Mouse (Mus musculus): Measurements from ENCODE around the gene Phlpp1.

Phlpp1 gene

GRCm38 (mm10) chr1:106171241-106172220 is at the start of gene Phlpp1:
Gene Phlpp1 (plus strand): TSS chr1:106171752.
- peak; percentile 100 for DNase-seq

GRCm38 (mm10) chr1:106126601-106127000 is 45.0 kb upstream of the Phlpp1 start:
- DNase-seq = no peak

GRCm38 (mm10) chr1:106131697-106132349 is 39.7 kb upstream of the Phlpp1 start:
- no peak for DNase-seq

- no peak for DNase-seq
Observed at GRCm38 (mm10) chr1:106132350-106132700, 39.2 kb upstream of the Phlpp1 start.

GRCm38 (mm10) chr1:106138691-106139090 is 32.9 kb upstream of the Phlpp1 start:
- no peak for DNase-seq

GRCm38 (mm10) chr1:106139137-106139536 is 32.4 kb upstream of the Phlpp1 start:
- no peak for DNase-seq

GRCm38 (mm10) chr1:106142010-106142409 is 29.5 kb upstream of the Phlpp1 start:
- DNase-seq = no peak

- no peak for DNase-seq
Observed at GRCm38 (mm10) chr1:106144534-106144933, 27.0 kb upstream of the Phlpp1 start.

GRCm38 (mm10) chr1:106145055-106145454 is 26.5 kb upstream of the Phlpp1 start:
- DNase-seq = no peak

GRCm38 (mm10) chr1:106145565-106146190 is 25.9 kb upstream of the Phlpp1 start:
- no peak for DNase-seq

- DNase-seq = no peak
Observed at GRCm38 (mm10) chr1:106148386-106149380, 22.9 kb upstream of the Phlpp1 start.

GRCm38 (mm10) chr1:106151846-106152245 is 19.7 kb upstream of the Phlpp1 start:
- peak in 1 of 2 experiments; percentile 52 for DNase-seq

GRCm38 (mm10) chr1:106152742-106153141 is 18.8 kb upstream of the Phlpp1 start:
- no peak for DNase-seq

- no peak for DNase-seq
Observed at GRCm38 (mm10) chr1:106154590-106154989, 17.0 kb upstream of the Phlpp1 start.

- peak in 1 of 2 experiments; percentile 32 for DNase-seq
Observed at GRCm38 (mm10) chr1:106155087-106155567, 16.4 kb upstream of the Phlpp1 start.

- no peak for DNase-seq
Observed at GRCm38 (mm10) chr1:106155702-106156101, 15.8 kb upstream of the Phlpp1 start.

GRCm38 (mm10) chr1:106157961-106158515 is 13.5 kb upstream of the Phlpp1 start:
- DNase-seq = no peak

GRCm38 (mm10) chr1:106159667-106160066 is 11.9 kb upstream of the Phlpp1 start:
- no peak for DNase-seq

GRCm38 (mm10) chr1:106160916-106161315 is 10.6 kb upstream of the Phlpp1 start:
- DNase-seq = no peak

- DNase-seq = no peak
Observed at GRCm38 (mm10) chr1:106162581-106162980, 9.0 kb upstream of the Phlpp1 start.

- DNase-seq = no peak
Observed at GRCm38 (mm10) chr1:106163401-106163800, 8.2 kb upstream of the Phlpp1 start.

GRCm38 (mm10) chr1:106164111-106164510 is 7.4 kb upstream of the Phlpp1 start:
- no peak for DNase-seq
